Mouse (Mus musculus) midbrain, embryonic 16.5 days (tissue): ENCODE results near the gene Krt36. TPM values are rescaled to one million over a fixed set of nuclear protein-coding genes. Genes with fewer than 3 reads are reported as not detected.

Experiments
- ATAC-seq: fragments of 200-750 bp; cut with Nextera tagmentation; 2 replicates; pipeline ENCODE4 v1.8.0; 2017; ENCODE audit warnings: moderate TSS enrichment
- H3K27ac ChIP-seq: fragments of 300-500 bp; sonication (generic); 2 replicates; pipeline ENCODE4 v1.5.1; 2014; ENCODE audit warnings: mild to moderate bottlenecking, low read length, mixed read lengths
- H3K27me3 ChIP-seq: fragments of 300-500 bp; sonication (generic); 2 replicates; pipeline ENCODE4 v1.6.1; 2014; ENCODE audit warnings: low read depth, low read length, mixed read lengths; ENCODE audit not compliant: control insufficient read depth, insufficient read depth
- H3K36me3 ChIP-seq: fragments of 300-500 bp; sonication (generic); 2 replicates; pipeline ENCODE4 v1.6.1; 2014; ENCODE audit warnings: mild to moderate bottlenecking, low read length, moderate library complexity, mixed read lengths; ENCODE audit not compliant: control insufficient read depth, insufficient read depth
- H3K4me1 ChIP-seq: fragments of 300-500 bp; sonication (generic); 2 replicates; pipeline ENCODE4 v1.6.1; 2014; ENCODE audit warnings: mild to moderate bottlenecking, low read length, mixed read lengths; ENCODE audit not compliant: control insufficient read depth, insufficient read depth
- H3K4me2 ChIP-seq: fragments of 300-500 bp; sonication (generic); 2 replicates; pipeline ENCODE4 v1.6.1; 2014; ENCODE audit warnings: mild to moderate bottlenecking, low read length, mixed read lengths
- H3K4me3 ChIP-seq: fragments of 300-500 bp; sonication (generic); 2 replicates; pipeline ENCODE4 v1.5.1; 2014; ENCODE audit warnings: low read depth, mild to moderate bottlenecking, low read length, moderate library complexity, mixed read lengths
- H3K9ac ChIP-seq: fragments of 300-500 bp; sonication (generic); 2 replicates; pipeline ENCODE4 v1.6.1; 2014; ENCODE audit warnings: low read depth, low read length, mixed read lengths
- H3K9me3 ChIP-seq: fragments of 300-500 bp; sonication (generic); replicated peaks from 2 replicates; pipeline ENCODE4 v1.6.1; 2014; ENCODE audit warnings: mild to moderate bottlenecking, low read length, mixed read lengths; ENCODE audit not compliant: control insufficient read depth, poor library complexity, severe bottlenecking
- WGBS: fragments of 180-500 bp; shearing (Covaris S2); extraction: QIAGEN DNeasy Blood & Tissue Kit; methylation state at CpG from one replicate; pipeline ENCODE4 v1.1.7; 2014; 5-methylcytosine and 5-hydroxymethylcytosine counted together
- polyA plus RNA-seq: library from polyadenylated mRNA; unstranded; fragments of >200 nt; fragmentation: Nextera tagmentation; extraction: Ambion mirVana; gene quantifications from 2 replicates; pipeline ENCODE4 v1.2.1, GENCODE M21; 2015

Krt36 gene
- polyA plus RNA-seq, 1 experiment from 2014 or later: not detected

DNA sequence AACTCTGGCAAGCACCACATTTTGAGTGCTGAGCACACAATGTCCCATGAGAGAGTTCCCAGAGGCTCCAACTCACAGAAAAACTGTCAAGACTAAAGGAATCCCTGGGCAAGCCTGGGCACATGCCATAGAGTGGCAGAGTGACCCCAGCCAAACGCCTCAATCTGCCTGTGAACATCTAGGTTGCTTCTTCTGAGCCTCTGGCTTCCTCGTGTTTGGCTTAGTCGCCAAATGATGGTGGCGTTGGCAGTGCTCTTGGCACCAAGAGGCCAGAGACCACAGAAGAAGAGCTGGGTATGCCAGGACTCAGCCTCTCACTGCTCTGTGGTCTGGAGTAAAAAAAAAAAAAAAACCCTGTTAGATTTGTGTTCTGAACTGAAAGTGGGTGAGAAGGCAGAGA lies 5.0 kb downstream of the Krt36 start:
- no peak for ATAC-seq

DNA sequence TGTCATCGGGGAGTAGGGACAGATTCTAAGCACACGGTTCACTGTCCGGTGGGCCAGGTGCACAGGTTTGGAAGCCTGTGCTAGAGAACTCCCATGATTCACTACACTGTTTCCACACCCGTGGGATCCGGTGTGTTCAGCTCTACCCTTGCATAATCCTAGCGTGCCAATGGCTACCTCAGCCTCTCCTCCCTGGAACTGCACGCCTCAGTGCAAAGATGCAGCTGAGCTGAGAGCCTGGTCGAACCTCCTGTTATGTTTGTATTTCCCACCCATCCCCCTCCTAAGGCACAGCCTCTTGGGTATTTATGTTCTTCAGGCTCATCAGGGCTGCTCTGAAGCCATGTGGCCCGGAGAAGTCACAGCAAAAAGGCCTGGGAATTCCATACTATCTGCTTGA lies 7.6 kb downstream of the Krt36 start:
- Histone ChIP-seq H3K4me2 (no peak overlapping the region), H3K27me3 (no peaks in the 10 kb centered on the region), H3K9ac (no peak overlapping the region), H3K9me3 (no peaks in the 10 kb centered on the region), H3K27ac (no peak overlapping the region), H3K4me1 (no peaks in the 10 kb centered on the region), H3K36me3 (no peaks in the 10 kb centered on the region), H3K4me3 (no peak overlapping the region)
- 72% methylated on average over 9 of the region's 9 CpGs for WGBS
- ATAC-seq: no peak

More for the DNA sequence above, 5.0 kb downstream of the Krt36 start:
- WGBS: 87% methylated on average over 4 of the region's 4 CpGs
- Histone ChIP-seq H3K27ac (no peak overlapping the region), H3K4me3 (no peak overlapping the region), H3K4me2 (no peak overlapping the region), H3K36me3 (no peaks in the 10 kb centered on the region), H3K4me1 (no peaks in the 10 kb centered on the region), H3K9ac (no peak overlapping the region), H3K9me3 (no peaks in the 10 kb centered on the region), H3K27me3 (no peaks in the 10 kb centered on the region)

DNA sequence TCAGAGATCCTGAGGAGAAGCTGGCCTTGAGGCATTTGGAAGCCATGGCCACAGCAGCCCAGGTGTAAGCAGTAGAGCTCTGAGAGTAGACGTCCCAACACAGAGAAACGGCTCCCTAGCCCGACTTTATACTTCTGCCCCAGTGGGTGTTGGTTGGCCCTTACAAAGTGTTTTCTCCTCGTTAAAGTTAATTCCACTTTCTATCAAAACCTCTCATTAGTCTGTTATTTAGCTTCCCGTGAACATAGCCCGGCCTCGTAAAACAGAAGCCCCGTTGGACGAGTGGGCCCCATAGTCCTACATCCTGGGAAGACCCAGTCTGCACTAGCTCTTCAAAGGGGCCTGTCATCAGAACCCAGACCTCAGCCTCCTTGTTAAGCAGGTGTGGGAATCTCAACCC lies 9.3 kb downstream of the Krt36 start, which contains the start of gene Krt35:
TSS of gene Krt35 (minus strand) at position 101 of the 400 bp plus-strand sequence.
- H3K27me3 ChIP-seq: no peaks in the 10 kb centered on the region
- no peaks in the 10 kb centered on the region for H3K9me3 ChIP-seq
- ATAC-seq: no peak
- no peak within 1 kb of the TSS for H3K27ac ChIP-seq
- H3K4me3 ChIP-seq: no peak within 1 kb of the TSS
- no peak within 1 kb of the TSS for H3K4me2 ChIP-seq
- 90% methylated on average over 9 of the region's 9 CpGs for WGBS
- no peaks in the 10 kb centered on the region for H3K4me1 ChIP-seq
- no peaks in the 10 kb centered on the region for H3K36me3 ChIP-seq
- H3K9ac ChIP-seq: no peak within 1 kb of the TSS

DNA sequence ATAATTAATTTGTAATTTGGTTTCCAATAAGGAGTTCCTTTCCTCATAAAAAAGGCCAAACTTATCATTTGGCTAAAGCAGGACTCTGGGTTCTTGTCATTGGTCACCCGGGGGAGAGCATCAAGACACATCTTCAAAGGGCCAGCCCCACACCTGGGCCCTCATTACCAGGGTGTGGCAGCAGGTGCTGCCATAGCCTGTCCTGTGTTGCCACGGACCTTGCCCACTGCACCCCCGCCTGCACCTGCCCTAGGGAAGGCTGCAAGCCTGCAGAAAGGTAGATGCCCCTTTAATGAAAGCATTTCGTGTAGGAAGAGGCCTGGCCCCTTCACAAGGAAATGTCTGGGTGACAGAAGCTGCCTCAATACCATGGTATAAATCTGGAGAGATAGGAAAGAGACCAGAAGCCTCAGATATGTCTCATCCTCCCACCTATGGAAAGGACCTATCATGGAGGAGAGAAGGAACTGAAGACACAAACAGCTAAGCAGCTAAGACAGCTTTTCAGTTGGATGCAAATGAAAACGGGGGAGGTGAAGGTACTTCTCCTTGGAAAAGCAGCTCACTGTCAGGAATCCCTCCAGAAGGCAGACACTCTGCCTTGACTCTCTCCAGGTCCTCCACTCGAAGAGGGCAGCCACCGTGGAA lies 16.9 kb downstream of the Krt36 start:
- ATAC-seq: no peak
- no peaks in the 10 kb centered on the region for H3K4me1 ChIP-seq
- 76% methylated on average over 7 of the region's 7 CpGs for WGBS
- no peaks in the 10 kb centered on the region for H3K27me3 ChIP-seq
- no peak overlapping the region for H3K4me2 ChIP-seq
- no peak overlapping the region for H3K27ac ChIP-seq
- H3K36me3 ChIP-seq: no peaks in the 10 kb centered on the region
- H3K4me3 ChIP-seq: no peak overlapping the region
- 0 out of 2 replicates have a peak, but pooled peaks cover 2% of the 10 kb centered on the region for H3K9me3 ChIP-seq
- no peak overlapping the region for H3K9ac ChIP-seq

DNA sequence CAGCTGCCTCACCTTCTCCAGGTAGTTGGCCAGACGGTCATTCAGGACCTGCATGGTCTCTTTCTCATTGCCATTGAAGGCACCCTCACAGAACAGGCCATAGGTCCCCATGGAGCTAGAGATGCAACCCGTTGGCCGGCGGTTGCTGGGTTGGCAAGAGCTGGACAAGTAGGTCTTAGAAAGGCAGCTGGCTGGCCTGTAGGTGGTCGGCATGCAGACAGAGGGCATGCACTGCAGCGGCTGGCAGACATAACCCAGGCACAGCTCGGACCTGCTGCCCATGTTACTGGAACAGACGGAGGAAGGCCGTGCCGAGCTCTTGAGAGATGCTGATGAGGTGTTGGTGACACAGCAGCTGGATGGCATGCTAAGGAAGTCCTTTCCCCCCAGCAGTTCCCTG lies 17.6 kb downstream of the Krt36 start, which contains the start of gene Krt32:
TSS of gene Krt32 (minus strand) at position 366 of the 400 bp plus-strand sequence.
- Histone ChIP-seq H3K36me3 (no peaks in the 10 kb centered on the region), H3K4me2 (no peak within 1 kb of the TSS), H3K4me1 (no peaks in the 10 kb centered on the region), H3K27ac (no peak within 1 kb of the TSS), H3K27me3 (no peaks in the 10 kb centered on the region), H3K9me3 (0 out of 2 replicates have a peak, but pooled peaks cover 2% of the 10 kb centered on the region), H3K4me3 (no peak within 1 kb of the TSS), H3K9ac (no peak within 1 kb of the TSS)
- ATAC-seq: no peak
- WGBS: 95% methylated on average over 10 of the region's 10 CpGs

DNA sequence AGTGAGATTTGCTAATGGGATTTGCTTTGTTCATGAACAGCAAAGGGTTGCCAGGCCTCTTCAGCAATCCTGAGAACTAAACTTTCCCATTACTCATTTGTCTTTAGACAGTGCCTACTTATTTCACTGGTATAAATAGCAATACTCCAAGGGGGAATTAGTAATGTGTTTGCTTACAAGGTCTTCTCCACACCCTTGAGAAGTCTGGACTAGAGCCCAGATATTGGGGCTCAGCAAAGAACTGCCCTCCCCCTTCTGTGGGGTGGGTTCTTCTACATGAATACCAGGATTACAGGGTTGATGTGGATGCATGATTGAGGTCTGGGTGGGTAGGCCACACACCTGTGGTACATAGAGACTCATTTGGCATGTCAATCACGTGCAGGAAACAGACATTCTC lies 31.6 kb downstream of the Krt36 start:
- Histone ChIP-seq H3K27me3 (no peaks in the 10 kb centered on the region), H3K27ac (no peak overlapping the region), H3K36me3 (no peaks in the 10 kb centered on the region), H3K9me3 (no peaks in the 10 kb centered on the region), H3K4me1 (no peaks in the 10 kb centered on the region), H3K9ac (no peak overlapping the region), H3K4me2 (no peak overlapping the region), H3K4me3 (no peak overlapping the region)
- ATAC-seq: no peak
- 61% methylated on average over 1 of the region's 1 CpGs for WGBS

DNA sequence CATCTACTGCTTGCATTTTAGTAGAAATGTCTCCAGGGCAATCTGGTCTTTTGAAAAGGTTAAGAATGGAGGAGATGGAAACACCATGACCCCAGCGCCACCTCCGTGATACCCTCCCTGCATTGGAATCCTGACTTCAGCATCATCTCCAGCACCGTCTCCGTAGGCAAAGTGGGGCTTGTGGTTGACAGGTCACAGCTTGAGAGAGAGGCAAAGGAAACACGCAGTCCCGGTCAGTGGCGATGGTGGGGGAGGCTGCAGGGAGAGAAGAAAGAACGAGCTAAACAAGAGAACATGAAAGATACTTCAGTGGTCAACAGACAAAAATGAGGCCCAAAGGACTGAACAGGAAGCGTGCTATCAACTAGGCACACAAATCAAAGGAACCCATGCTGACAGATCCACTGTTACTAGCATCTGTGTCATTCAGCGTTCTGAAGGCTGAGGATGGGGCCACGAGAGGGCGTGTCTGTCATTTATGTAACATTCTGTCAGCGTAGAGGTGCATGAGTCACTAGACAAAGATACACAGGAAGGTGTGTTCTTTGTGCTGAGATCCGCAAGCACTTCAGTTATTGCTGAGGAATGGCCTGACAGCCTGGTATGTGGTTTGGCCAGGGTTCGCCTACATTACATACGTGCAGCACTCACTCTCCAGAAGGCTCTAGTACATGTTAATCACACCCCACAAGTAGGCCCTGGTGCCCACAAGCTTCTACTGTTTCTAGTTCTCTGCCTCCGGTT lies 38.0 kb downstream of the Krt36 start:
- no peak overlapping the region for H3K27ac ChIP-seq
- H3K4me2 ChIP-seq: no peak overlapping the region
- WGBS: 93% methylated on average over 17 of the region's 17 CpGs
- H3K4me3 ChIP-seq: no peak overlapping the region
- no peak for ATAC-seq
- no peaks in the 10 kb centered on the region; the same call in 1 of the 2 replicates for H3K4me1 ChIP-seq
- no peaks in the 10 kb centered on the region for H3K27me3 ChIP-seq
- H3K36me3 ChIP-seq: no peaks in the 10 kb centered on the region
- no peak overlapping the region for H3K9ac ChIP-seq
- no peaks in the 10 kb centered on the region for H3K9me3 ChIP-seq

DNA sequence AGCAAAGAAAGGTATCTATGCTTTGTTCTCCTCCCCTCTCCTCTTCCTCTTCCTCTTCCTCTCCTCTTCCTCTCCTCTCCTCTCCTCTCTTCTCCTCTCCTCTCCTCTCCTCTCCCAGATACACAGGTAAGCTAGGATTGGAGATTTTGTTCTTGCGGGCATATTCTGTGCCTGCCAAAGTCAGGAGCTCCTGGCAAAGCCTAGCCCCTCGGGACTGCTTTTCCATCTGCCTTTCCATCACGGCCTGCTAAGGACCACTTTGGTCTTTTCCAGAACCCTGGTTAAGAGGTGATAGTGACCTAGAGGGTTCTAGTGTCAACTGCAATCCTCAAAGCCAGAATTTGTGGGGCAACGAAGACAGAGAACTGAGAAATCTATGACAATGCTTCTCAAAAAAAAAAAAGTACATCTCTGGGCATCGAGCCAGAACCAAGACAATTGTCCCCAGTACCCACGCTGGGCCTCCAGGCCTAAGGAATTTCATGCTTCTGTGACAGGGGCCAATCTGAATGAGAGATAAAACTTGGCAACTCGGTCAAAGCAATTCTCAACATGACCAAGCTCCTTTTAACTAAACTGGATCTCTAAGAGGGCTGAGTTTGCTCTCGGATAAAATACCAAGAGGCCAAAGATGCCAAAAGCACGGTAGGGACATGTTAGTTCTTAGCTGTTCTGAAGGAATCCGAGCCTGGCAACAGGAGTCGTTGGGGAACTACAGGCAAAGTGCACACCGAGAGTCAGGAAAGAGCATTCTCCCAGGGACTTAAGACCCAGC lies 39.0 kb downstream of the Krt36 start:
- ATAC-seq: no peak

More for the DNA sequence above, 39.0 kb downstream of the Krt36 start:
- Histone ChIP-seq H3K4me1 (no peaks in the 10 kb centered on the region; the same call in 1 of the 2 replicates), H3K4me2 (no peak overlapping the region), H3K27ac (no peak overlapping the region), H3K9ac (no peak overlapping the region), H3K9me3 (no peaks in the 10 kb centered on the region), H3K4me3 (no peak overlapping the region), H3K36me3 (no peaks in the 10 kb centered on the region), H3K27me3 (no peaks in the 10 kb centered on the region)
- WGBS: 54% methylated on average over 12 of the region's 12 CpGs
